Mouse (Mus musculus): ENCODE measurements around the gene Celf6. TPM values are rescaled to one million over a fixed set of nuclear protein-coding genes. Genes with fewer than 3 reads are reported as not detected.
A peak's percentile ranks its signal among the peaks of the same experiment; 100 is the strongest.

The Celf6 gene
- polyA plus RNA-seq, 1 experiment from 2014 or later, result not detected

DNA sequence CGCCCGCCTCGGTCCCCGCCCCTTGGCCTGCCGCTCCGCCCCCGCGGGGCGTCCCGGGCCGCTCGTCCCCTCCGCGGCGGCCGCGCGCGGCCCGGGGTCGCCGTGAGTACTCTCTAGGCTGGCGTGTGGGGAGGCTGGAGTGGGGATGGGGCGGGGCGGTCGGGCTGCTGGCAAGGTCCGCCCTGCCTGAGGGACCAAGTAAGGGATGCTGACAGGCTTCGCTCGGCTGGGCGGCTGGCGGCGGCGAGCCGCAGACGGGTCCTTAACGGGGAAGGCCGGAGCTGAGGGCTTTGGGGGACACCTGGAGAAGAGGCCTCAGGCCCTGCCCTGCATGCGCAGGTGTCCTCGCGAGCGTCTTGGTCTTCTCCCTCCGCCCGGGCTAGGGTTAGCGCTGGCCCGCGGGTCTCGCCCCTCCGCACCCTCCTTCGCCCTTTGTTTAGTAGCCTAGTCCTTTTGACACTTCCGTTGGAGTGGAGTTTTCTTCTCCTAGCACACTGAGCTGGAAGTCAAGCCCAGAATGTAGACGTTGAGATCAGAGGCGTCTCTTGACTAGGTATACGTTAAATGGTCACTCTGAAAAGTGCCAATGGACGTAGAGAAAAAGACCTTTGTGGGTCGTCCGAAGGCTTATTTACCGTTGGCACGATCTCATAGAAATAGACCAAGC is 39.7 kb downstream of the Celf6 start:
- in situ Hi-C loops (cut with MboI; ENCODE audit: low pct_unique_long_range_greater_than_20kb), result no loop called here
- ChIA-PET POLR2A (interaction anchor here (0.8 to 1.6 kb wide), 3 partner anchors 9 to 46 kb away, joined by 3 read pairs; no protein-coding TSS in a partner anchor), CTCF (interaction anchor here (1.3 to 2.3 kb wide), 4 partner anchors 9 to 55 kb away, joined by 3 to 5 read pairs (median 4); no protein-coding TSS in a partner anchor)
- DNase-seq (ENCODE audit: low read depth, low spot score) (peak; percentile 7), ATAC-seq (no peak)
- TF ChIP-seq CTCF (IDR thresholded peaks at IDR 0.05), result no peak
- H3K27me3 ChIP-seq, result peaks cover 3% of the 10 kb centered on the region

DNA sequence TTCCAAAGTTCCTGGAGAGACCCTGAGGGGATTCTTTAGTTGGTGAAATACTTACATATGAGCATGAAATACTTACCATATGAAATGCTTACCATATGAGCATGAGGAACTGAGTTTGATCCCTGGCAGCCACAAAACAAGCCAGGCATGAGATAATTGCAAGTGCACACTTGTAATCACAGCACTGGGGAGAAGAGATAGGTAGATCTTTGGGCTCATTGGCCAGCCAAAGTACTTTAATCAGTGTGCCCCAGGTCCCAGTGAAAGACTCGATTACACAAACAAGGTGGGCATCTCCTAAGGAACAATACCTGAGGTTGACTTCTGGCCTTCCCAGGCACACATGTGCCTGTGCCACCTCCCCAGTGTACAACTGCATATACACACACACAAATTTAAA is 60.7 kb downstream of the Celf6 start:
- no peaks in the 10 kb centered on the region for H3K27me3 ChIP-seq
- CTCF ChIA-PET, result no interaction called here
- DNase-seq (ENCODE audit: low read depth, low spot score), result no peak
- ATAC-seq, result no peak
- in situ Hi-C loops (cut with MboI; ENCODE audit: low pct_unique_long_range_greater_than_20kb), result no loop called here
- TF ChIP-seq CTCF (IDR thresholded peaks at IDR 0.05), result no peak
- POLR2A ChIA-PET, result no interaction called here

DNA sequence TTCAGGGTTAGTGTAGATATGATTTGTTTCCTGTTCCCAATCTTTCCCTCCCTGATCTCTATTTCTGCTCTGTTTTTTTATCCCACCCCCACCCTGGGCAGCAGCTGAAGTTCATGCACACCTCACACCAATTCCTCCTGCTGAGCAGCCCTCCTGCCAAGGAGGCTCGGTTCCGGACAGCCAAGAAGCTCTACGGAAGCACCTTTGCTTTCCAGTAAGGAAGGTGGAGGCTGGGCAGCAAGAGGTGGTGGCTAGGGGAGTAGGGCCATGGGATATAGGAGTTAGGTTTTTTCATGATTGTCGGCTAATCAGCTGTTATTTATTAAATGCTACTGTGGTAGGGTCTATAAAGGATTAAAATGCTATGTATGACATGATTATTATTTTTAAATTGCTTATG is 62.2 kb downstream of the Celf6 start:
- DNase-seq (ENCODE audit: low read depth, low spot score), result no peak
- TF ChIP-seq CTCF (IDR thresholded peaks at IDR 0.05), result no peak
- in situ Hi-C loops (cut with MboI; ENCODE audit: low pct_unique_long_range_greater_than_20kb), result no loop called here
- no peak for ATAC-seq
- POLR2A ChIA-PET, result interaction anchor here (0.6 to 1.2 kb wide), 4 partner anchors 9 to 29 kb away, joined by 3 to 4 read pairs (median 3); no protein-coding TSS in a partner anchor
- no peaks in the 10 kb centered on the region for H3K27me3 ChIP-seq
- CTCF ChIA-PET, result interaction anchor here (1.0 to 1.9 kb wide), 3 partner anchors 11 to 17 kb away, joined by 3 to 4 read pairs (median 4); no protein-coding TSS in a partner anchor

GRCm38 (mm10) chr9:59641320-59641719 is 63.6 kb downstream of the Celf6 start:
- no peaks in the 10 kb centered on the region for H3K27me3 ChIP-seq
- ChIA-PET CTCF (interaction anchor here (1.9 kb wide), 2 partner anchors 14 to 16 kb away, joined by 4 read pairs; no protein-coding TSS in a partner anchor), POLR2A (interaction anchor here (0.8 to 1.1 kb wide), 2 partner anchors 18 to 21 kb away, joined by 4 to 6 read pairs; no protein-coding TSS in a partner anchor)
- DNase-seq (ENCODE audit: low read depth, low spot score) (no peak), ATAC-seq (no peak)
- no peak for TF ChIP-seq CTCF (IDR thresholded peaks at IDR 0.05)
- in situ Hi-C loops (cut with MboI; ENCODE audit: low pct_unique_long_range_greater_than_20kb), result no loop called here

DNA sequence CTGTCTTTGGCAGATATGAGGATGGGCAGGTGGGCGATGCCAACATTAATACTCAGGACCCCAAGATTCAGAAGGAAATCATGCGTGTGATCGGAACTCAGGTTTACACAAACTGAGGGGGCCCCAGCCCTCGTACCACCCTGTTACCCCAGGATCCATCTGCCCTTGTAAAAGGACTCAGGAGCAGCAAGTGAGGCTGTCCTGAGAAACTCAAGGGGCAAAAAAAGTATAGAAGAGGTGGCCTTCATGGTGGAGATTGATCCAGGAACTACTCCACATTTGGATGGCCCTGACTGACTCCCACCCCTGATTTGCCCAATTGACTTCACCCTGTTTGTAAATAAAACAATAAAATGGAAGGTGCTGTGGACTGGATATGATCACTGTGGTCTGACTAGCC is 72.2 kb downstream of the Celf6 start:
- ChIA-PET CTCF (no interaction called here), POLR2A (no interaction called here)
- in situ Hi-C loops (cut with MboI; ENCODE audit: low pct_unique_long_range_greater_than_20kb), result no loop called here
- no peak for TF ChIP-seq CTCF (IDR thresholded peaks at IDR 0.05)
- DNase-seq (ENCODE audit: low read depth, low spot score), result no peak
- no peaks in the 10 kb centered on the region for H3K27me3 ChIP-seq
- ATAC-seq, result no peak

DNA sequence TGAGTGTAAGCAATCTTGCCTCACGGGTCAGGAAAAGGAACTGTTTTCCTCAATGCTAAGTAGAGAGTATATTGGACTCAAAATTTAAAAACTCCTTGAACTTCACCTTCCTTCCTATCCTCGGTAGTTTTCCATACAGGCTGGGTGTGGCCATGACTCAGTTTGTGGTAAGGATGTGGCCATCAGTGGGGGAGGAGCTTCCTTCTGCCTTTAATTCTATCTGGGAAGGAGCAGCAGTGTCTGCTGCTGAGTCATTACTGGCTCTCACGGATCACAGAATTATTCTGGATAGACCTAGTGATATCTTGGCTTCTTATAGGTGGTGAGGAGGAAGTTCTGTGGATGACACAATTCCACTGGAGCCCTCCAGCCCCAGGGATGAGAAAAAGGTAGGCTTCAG is 75.7 kb downstream of the Celf6 start:
- CTCF ChIA-PET, result no interaction called here
- H3K27me3 ChIP-seq, result no peaks in the 10 kb centered on the region
- DNase-seq (ENCODE audit: low read depth, low spot score) (peak; percentile 60), ATAC-seq (peak; percentile 34)
- POLR2A ChIA-PET, result no interaction called here
- no peak for TF ChIP-seq CTCF (IDR thresholded peaks at IDR 0.05)
- in situ Hi-C loops (cut with MboI; ENCODE audit: low pct_unique_long_range_greater_than_20kb), result no loop called here

- in situ Hi-C loops (cut with MboI; ENCODE audit: low pct_unique_long_range_greater_than_20kb), result no loop called here
- ATAC-seq (no peak), DNase-seq (ENCODE audit: low read depth, low spot score) (no peak)
- CTCF ChIA-PET, result no interaction called here
- TF ChIP-seq CTCF (IDR thresholded peaks at IDR 0.05), result no peak
- POLR2A ChIA-PET, result no interaction called here
- no peaks in the 10 kb centered on the region for H3K27me3 ChIP-seq
These were observed 76.8 kb downstream of the Celf6 start for GRCm38 (mm10) chr9:59654450-59654983.

DNA sequence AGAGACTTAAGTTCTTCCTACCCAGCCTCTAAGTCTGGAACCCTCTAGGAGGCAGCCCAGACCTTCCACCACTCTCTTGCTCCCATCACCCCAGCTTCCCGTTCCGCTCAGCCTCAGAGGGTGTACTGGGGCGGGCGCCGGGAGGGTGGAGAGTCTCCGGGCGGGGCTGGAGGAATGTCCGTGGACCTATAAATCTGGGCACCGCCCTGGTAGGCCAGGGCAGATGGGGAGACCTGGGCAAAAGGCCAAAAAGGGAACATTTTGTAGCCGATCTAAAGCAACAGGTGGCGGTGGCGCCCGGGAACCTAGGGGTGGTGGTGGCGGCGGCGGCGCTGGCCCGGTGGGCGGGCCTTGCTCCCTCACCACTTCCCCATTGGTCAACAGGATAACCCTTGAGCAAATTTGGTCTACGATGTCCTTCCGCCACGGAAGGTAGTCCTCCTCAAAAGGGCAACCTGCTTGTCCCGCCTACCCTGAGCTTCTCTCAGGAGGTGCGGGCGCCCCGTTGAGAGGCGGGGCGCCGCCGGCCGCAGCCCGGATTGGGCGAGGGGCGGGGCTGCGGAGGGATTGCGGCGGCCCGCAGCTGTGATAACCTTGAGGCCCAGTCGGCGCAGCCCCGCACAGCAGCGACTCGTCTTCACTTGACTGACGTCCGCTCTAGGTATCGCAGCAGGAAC is 78.4 kb downstream of the Celf6 start, which contains the start of gene Pkm:
Gene Pkm (plus strand): TSS at position 411 of the 677 bp plus-strand sequence.
- ChIA-PET CTCF (interaction anchor here (0.7 to 1.0 kb wide), 3 partner anchors 13 to 66 kb away, joined by 3 to 4 read pairs (median 3); no protein-coding TSS in a partner anchor), POLR2A (interaction anchor here (0.9 to 2.2 kb wide), 3 partner anchors 9 to 39 kb away, joined by 3 to 5 read pairs (median 4); no protein-coding TSS in a partner anchor)
- H3K27me3 ChIP-seq, result no peaks in the 10 kb centered on the region
- ATAC-seq (peak; percentile 65), DNase-seq (ENCODE audit: low read depth, low spot score) (peak; percentile 97)
- in situ Hi-C loops (cut with MboI; ENCODE audit: low pct_unique_long_range_greater_than_20kb), result no loop called here
- no peak for TF ChIP-seq CTCF (IDR thresholded peaks at IDR 0.05)

Other genes with a start within 250 kb of the Celf6 start
- 11.2 TPM for gene Bbs4, start 224.4 kb upstream of the Celf6 start, polyA plus RNA-seq (2021)
- 74.4 TPM for gene Arih1, start 91.3 kb upstream of the Celf6 start, polyA plus RNA-seq (2021)
- gene Hexa, start 38.4 kb upstream of the Celf6 start, polyA plus RNA-seq (2021), result 135 TPM
- 0.95 TPM for gene Tmem202, start 38.1 kb upstream of the Celf6 start, polyA plus RNA-seq (2021)
- 25.2 TPM for gene Parp6, start 39.4 kb downstream of the Celf6 start, polyA plus RNA-seq (2021)
- 2,279 TPM for gene Pkm, start 78.5 kb downstream of the Celf6 start, polyA plus RNA-seq (2021)
- 3.5 TPM for gene Gramd2, start 102.2 kb downstream of the Celf6 start, polyA plus RNA-seq (2021)
- 11.5 TPM for gene Senp8, start 172.8 kb downstream of the Celf6 start, polyA plus RNA-seq (2021)
- 38.7 TPM for gene Myo9a, start 173.0 kb downstream of the Celf6 start, polyA plus RNA-seq (2021)

Data from Patski (cell line).